Mouse (Mus musculus) ES-Bruce4 (cell line): ENCODE measurements at regions not wholly inside any gene's neighbourhood (a gene's known extent, or its start where the extent isn't known, plus 50 kb on each side); places are given as distances from the start of the nearest gene placed in this dataset.

Experiments
- H3K27ac ChIP-seq: 2 replicates; pipeline ENCODE4 v1.5.1; 2012; ENCODE audit warnings: low read length, inconsistent platforms; ENCODE audit not compliant: insufficient read depth
- H3K27me3 ChIP-seq: 2 replicates; pipeline ENCODE4 v1.6.1; 2012; ENCODE audit warnings: mild to moderate bottlenecking, low read length, inconsistent platforms; ENCODE audit not compliant: control insufficient read depth, poor library complexity, insufficient read depth, severe bottlenecking
- H3K36me3 ChIP-seq: 2 replicates; pipeline ENCODE4 v1.6.1; 2012; ENCODE audit warnings: inconsistent platforms, mild to moderate bottlenecking, low read length, moderate library complexity; ENCODE audit not compliant: control insufficient read depth, poor library complexity, insufficient read depth, severe bottlenecking
- H3K4me1 ChIP-seq: one replicate; pipeline ENCODE4 v1.8.1; 2011; ENCODE audit warnings: low read length; ENCODE audit not compliant: control insufficient read depth, insufficient read depth
- H3K4me3 ChIP-seq: 2 replicates; pipeline ENCODE4 v1.5.1; 2011; ENCODE audit warnings: low read depth, mild to moderate bottlenecking, low read length
- H3K9ac ChIP-seq: 2 replicates; pipeline ENCODE4 v1.6.1; 2012; ENCODE audit warnings: low read depth, mild to moderate bottlenecking, inconsistent platforms; ENCODE audit not compliant: poor library complexity, severe bottlenecking
- H3K9me3 ChIP-seq: replicated peaks from 2 replicates; pipeline ENCODE4 v1.6.1; 2012; ENCODE audit warnings: mild to moderate bottlenecking, low read length, inconsistent platforms; ENCODE audit not compliant: control insufficient read depth, poor library complexity, insufficient read depth, severe bottlenecking
- CTCF ChIP-seq: IDR thresholded peaks from one replicate; pipeline ENCODE4 v1.8.1; 2011; ENCODE audit warnings: low read depth, low read length
- EP300 ChIP-seq: IDR thresholded peaks from 2 replicates; pipeline ENCODE4 v1.6.1; 2011; ENCODE audit warnings: low read depth, low read length; ENCODE audit not compliant: insufficient read depth
- POLR2A ChIP-seq: IDR thresholded peaks from one replicate; pipeline ENCODE4 v1.8.1; 2011; ENCODE audit warnings: low read length; ENCODE audit not compliant: insufficient read depth

- TF ChIP-seq POLR2A (no peak), CTCF (no peak), EP300 (no peak)
- Histone ChIP-seq H3K27me3 (no peaks in the 10 kb centered on the region), H3K4me3 (no peak overlapping the region)
Measured at GRCm38 (mm10) chr13:72497521-72497920, 131.1 kb upstream of the Irx2 start.

GRCm38 (mm10) chr13:72505954-72506353 lies 122.7 kb upstream of the Irx2 start:
- Histone ChIP-seq H3K27ac (no peak overlapping the region), H3K36me3 (no peaks in the 10 kb centered on the region), H3K27me3 (no peaks in the 10 kb centered on the region), H3K4me1 (no peaks in the 10 kb centered on the region), H3K4me3 (no peak overlapping the region), H3K9ac (no peak overlapping the region), H3K9me3 (no peaks in the 10 kb centered on the region)
- TF ChIP-seq EP300: no peak
- TF ChIP-seq POLR2A: no peak
- TF ChIP-seq CTCF: no peak

More at GRCm38 (mm10) chr13:72497521-72497920, 131.1 kb upstream of the Irx2 start:
- Histone ChIP-seq H3K9me3 (no peaks in the 10 kb centered on the region), H3K36me3 (no peaks in the 10 kb centered on the region), H3K27ac (no peak overlapping the region), H3K9ac (no peak overlapping the region), H3K4me1 (no peaks in the 10 kb centered on the region)

GRCm38 (mm10) chr13:72538633-72539032 lies 90.0 kb upstream of the Irx2 start:
- Histone ChIP-seq H3K27ac (no peak overlapping the region), H3K9me3 (no peaks in the 10 kb centered on the region), H3K4me1 (no peaks in the 10 kb centered on the region), H3K4me3 (no peak overlapping the region), H3K9ac (no peak overlapping the region), H3K27me3 (no peaks in the 10 kb centered on the region), H3K36me3 (no peaks in the 10 kb centered on the region)
- no peak for TF ChIP-seq CTCF

- H3K27me3 ChIP-seq: no peaks in the 10 kb centered on the region
- TF ChIP-seq EP300 (no peak), CTCF (no peak), POLR2A (no peak)
- H3K9ac ChIP-seq: no peak overlapping the region
- H3K36me3 ChIP-seq: no peaks in the 10 kb centered on the region
- H3K27ac ChIP-seq: no peak overlapping the region
- H3K4me3 ChIP-seq: no peak overlapping the region
- H3K4me1 ChIP-seq: no peaks in the 10 kb centered on the region
- no peaks in the 10 kb centered on the region for H3K9me3 ChIP-seq
Measured at GRCm38 (mm10) chr13:72541706-72542105, 86.9 kb upstream of the Irx2 start.

GRCm38 (mm10) chr13:72557951-72558350 lies 70.7 kb upstream of the Irx2 start:
- Histone ChIP-seq H3K4me1 (no peaks in the 10 kb centered on the region), H3K27me3 (no peaks in the 10 kb centered on the region), H3K9ac (no peak overlapping the region), H3K27ac (no peak overlapping the region), H3K9me3 (no peaks in the 10 kb centered on the region), H3K4me3 (no peak overlapping the region), H3K36me3 (no peaks in the 10 kb centered on the region)
- TF ChIP-seq POLR2A (no peak), CTCF (no peak), EP300 (no peak)

- Histone ChIP-seq H3K27ac (no peak overlapping the region), H3K4me3 (no peak overlapping the region), H3K36me3 (no peaks in the 10 kb centered on the region), H3K4me1 (no peaks in the 10 kb centered on the region), H3K9me3 (no peaks in the 10 kb centered on the region), H3K27me3 (no peaks in the 10 kb centered on the region), H3K9ac (no peak overlapping the region)
- TF ChIP-seq POLR2A (no peak), EP300 (no peak), CTCF (no peak)
Measured at GRCm38 (mm10) chr13:72571871-72572270, 56.7 kb upstream of the Irx2 start.
